Mouse (Mus musculus) midbrain, embryonic 10.5 days (tissue): ENCODE measurements at regions not wholly inside any gene's neighbourhood (a gene's known extent, or its start where the extent isn't known, plus 50 kb on each side); places are given as distances from the start of the nearest gene placed in this dataset.

Source experiments
- DNase-seq: peaks from one replicate; pipeline ENCODE4 v3.0.0-alpha.2; 2017; ENCODE audit warnings: low spot score
- H3K27ac ChIP-seq: fragments of 300-500 bp; sonication (generic); replicated peaks from 2 replicates; pipeline ENCODE4 v1.5.1; 2016; ENCODE audit warnings: mild to moderate bottlenecking
- H3K27me3 ChIP-seq: fragments of 300-500 bp; sonication (generic); 2 replicates; pipeline ENCODE4 v1.6.1; 2016; ENCODE audit warnings: low read depth, mild to moderate bottlenecking; ENCODE audit not compliant: poor library complexity, severe bottlenecking
- H3K36me3 ChIP-seq: fragments of 300-500 bp; sonication (generic); 2 replicates; pipeline ENCODE4 v1.6.1; 2016; ENCODE audit warnings: mild to moderate bottlenecking, moderate library complexity
- H3K4me1 ChIP-seq: fragments of 300-500 bp; sonication (generic); 2 replicates; pipeline ENCODE4 v1.6.1; 2016
- H3K4me3 ChIP-seq: fragments of 300-500 bp; sonication (generic); 2 replicates; pipeline ENCODE4 v1.5.1; 2016; ENCODE audit warnings: mild to moderate bottlenecking, moderate library complexity
- H3K9me3 ChIP-seq: fragments of 300-500 bp; sonication (generic); replicated peaks from 2 replicates; pipeline ENCODE4 v1.6.1; 2016; ENCODE audit warnings: mild to moderate bottlenecking
- WGBS: fragments of 180-500 bp; shearing (Covaris S2); methylation state at CpG from one replicate; pipeline ENCODE4 v1.1.7; 2016; 5-methylcytosine and 5-hydroxymethylcytosine counted together

DNA sequence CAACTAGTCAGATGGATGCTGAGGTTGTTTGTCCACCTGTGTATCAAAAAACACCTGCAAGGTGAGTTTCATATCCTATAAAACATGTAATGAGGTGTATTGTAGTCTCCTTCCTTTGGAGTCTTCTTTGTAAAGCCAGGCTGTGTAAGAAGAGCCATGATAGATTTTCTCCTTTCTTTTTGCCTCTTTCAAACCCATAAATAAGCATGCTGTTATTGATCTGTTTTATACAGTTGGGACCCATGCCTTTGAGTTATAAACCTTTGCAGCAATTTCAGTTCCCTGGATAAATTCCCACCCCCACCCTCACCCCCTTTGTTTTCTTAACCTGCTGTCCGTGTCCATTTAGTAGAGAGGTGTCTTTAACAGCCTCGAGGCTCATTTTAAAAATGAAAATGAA lies 131.0 kb upstream of the Rgs17 start:
- no peaks in the 10 kb centered on the region for H3K4me1 ChIP-seq
- H3K9me3 ChIP-seq: no peaks in the 10 kb centered on the region
- 74% methylated on average over 2 of the region's 2 CpGs for WGBS
- no peak for DNase-seq
- H3K27me3 ChIP-seq: no peaks in the 10 kb centered on the region
- H3K27ac ChIP-seq: no peak overlapping the region
- no peak overlapping the region for H3K4me3 ChIP-seq
- H3K36me3 ChIP-seq: no peaks in the 10 kb centered on the region

DNA sequence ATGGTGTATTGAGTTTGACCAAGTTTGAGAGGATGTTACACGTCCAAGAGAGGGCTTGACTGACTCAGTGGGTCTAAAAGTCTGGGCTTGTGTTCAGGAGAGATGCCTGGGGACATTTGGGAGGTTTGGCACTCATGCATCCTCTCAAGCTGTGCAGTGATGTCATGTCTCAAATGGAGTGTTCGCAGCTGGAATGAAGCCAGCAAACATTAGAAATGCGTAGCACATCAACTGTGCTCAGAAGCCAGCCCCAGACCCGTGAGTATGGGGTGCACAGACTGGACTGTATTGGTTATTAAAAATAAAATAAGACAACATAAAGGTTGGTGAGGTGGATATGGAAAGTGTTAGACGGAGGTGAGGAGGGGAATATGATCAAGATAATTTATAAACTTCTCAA lies 121.2 kb upstream of the Rgs17 start:
- H3K27me3 ChIP-seq: no peaks in the 10 kb centered on the region
- H3K36me3 ChIP-seq: no peaks in the 10 kb centered on the region
- no peak overlapping the region for H3K4me3 ChIP-seq
- H3K9me3 ChIP-seq: no peaks in the 10 kb centered on the region
- H3K4me1 ChIP-seq: no peaks in the 10 kb centered on the region
- 83% methylated on average over 5 of the region's 5 CpGs for WGBS
- no peak for DNase-seq
- H3K27ac ChIP-seq: no peak overlapping the region

DNA sequence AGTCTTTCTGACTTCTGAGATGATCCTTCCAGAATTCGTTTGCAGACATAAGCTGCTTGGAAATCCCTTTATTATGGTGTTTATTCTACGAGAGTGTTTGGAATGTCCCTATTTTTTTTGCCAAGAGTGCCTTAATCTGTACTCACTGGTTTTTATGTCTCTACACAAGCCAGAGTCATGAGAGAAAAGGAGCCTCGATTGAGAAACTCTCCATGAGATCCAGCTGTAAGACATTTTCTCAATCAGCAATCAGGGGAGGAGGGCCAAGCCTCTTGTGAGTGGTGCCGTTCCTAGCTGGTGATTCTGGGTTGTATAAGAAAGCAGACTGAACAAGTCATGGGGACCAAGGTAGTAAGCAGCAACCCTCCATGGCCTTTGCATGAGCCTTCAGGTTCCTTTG lies 117.6 kb upstream of the Rgs17 start:
- Histone ChIP-seq H3K36me3 (no peaks in the 10 kb centered on the region), H3K27ac (no peak overlapping the region), H3K4me3 (no peak overlapping the region), H3K9me3 (no peaks in the 10 kb centered on the region), H3K27me3 (no peaks in the 10 kb centered on the region), H3K4me1 (no peaks in the 10 kb centered on the region)
- DNase-seq: no peak
- WGBS: 75% methylated on average over 4 of the region's 4 CpGs

DNA sequence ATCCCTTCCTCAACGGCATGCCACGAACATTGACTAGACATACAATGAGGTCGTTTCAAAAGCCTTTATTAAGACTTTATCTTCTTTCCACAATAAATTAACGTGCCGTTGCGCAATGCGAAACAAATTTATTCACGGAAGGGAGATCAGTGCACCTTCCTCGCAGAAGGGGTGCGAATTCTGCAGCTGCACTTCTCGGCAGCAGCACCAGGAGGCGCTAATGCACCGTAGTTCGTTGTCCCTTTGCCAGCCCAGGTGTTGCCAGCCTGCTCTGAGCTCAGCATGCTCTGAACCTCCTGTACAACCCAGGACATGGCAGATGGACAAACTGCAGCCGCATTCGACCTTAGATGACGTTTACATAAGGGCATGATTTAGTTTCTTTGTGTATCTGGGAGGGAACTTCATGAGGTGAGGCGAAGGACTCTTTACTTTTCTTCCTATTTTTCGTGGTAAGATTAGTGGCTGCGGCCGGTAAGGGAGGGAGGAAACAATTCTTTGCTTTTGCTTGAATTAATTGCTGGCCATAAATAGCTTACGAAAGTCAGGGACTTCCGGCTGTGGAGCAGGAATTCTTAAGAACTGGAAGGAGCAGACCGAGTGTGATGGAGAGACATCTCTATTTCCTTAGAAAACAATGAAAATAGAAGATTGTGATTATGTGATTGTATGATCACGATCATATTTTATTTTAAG lies 113.7 kb upstream of the Rgs17 start:
- Histone ChIP-seq H3K27ac (no peak overlapping the region), H3K36me3 (no peaks in the 10 kb centered on the region), H3K9me3 (no peaks in the 10 kb centered on the region), H3K4me3 (no peak overlapping the region), H3K27me3 (no peaks in the 10 kb centered on the region), H3K4me1 (no peaks in the 10 kb centered on the region)
- DNase-seq: peak; percentile 68
- WGBS: 35% methylated on average over 25 of the region's 25 CpGs

DNA sequence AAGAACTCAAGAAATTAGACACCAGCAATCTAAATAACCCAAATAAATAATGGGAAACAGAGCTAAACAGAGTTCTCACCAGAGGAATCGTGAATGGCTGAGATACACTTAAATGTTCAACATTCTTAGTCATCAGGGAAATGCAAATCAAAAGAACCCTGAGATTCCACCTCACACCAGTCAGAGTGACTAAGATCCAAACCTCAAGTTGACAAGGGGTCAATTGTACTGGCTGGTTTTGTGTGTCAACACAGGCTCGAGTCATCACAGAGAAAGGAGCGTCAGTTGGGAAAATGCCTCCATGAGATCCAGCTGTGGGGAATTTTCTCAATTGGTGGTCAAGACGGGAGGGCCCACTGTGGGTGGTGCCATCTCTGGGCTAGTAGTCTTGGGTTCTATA lies 110.3 kb upstream of the Rgs17 start:
- no peak for DNase-seq
- Histone ChIP-seq H3K36me3 (no peaks in the 10 kb centered on the region), H3K4me1 (no peaks in the 10 kb centered on the region), H3K27me3 (no peaks in the 10 kb centered on the region), H3K27ac (no peak overlapping the region), H3K4me3 (no peak overlapping the region), H3K9me3 (no peaks in the 10 kb centered on the region)
- 80% methylated on average over 4 of the region's 4 CpGs for WGBS

DNA sequence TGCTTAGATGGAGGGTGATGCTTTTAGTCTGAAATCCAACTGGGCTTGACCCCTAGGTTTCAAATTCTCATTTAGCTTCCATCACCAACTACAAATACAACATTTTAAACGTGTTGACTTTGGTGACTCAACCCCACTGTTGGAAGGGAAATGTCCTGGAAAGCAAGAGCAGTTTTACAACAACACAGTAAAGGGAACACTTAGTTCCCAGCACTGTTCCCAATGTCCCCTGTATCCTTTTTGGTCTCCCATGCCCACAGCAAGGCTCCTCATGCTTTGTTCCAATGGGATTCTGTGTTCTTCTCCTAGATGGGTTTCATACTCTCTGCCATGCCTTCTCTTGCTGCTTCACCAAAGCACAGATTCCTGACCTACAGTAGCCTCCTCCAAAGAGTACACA lies 105.4 kb upstream of the Rgs17 start:
- H3K4me1 ChIP-seq: no peaks in the 10 kb centered on the region
- 44% methylated on average over 1 of the region's 1 CpGs for WGBS
- no peaks in the 10 kb centered on the region for H3K36me3 ChIP-seq
- H3K27ac ChIP-seq: no peak overlapping the region
- DNase-seq: no peak
- H3K27me3 ChIP-seq: no peaks in the 10 kb centered on the region
- H3K4me3 ChIP-seq: no peak overlapping the region
- H3K9me3 ChIP-seq: no peaks in the 10 kb centered on the region

DNA sequence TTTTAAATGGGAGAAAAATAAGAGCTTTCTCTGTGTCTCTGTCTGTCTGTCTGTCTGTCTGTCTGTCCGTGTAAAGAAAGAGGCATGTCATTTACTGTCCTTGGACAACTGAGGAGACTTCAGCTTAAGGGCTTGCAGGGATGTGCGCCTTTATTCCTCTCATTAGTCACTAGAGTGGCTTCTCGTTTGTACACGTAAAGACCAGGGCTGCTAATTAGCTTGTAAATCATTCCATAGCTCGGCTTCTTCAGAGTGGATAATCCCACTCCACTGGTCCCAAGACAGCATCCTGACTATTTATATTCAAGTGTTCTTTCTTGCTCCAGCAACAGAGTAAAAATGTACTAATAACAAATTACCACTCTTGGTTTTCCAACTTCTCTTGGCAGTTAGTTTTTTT lies 104.1 kb upstream of the Rgs17 start:
- H3K27me3 ChIP-seq: no peaks in the 10 kb centered on the region
- no peak overlapping the region for H3K27ac ChIP-seq
- DNase-seq: no peak
- H3K4me3 ChIP-seq: no peak overlapping the region
- H3K36me3 ChIP-seq: no peaks in the 10 kb centered on the region
- H3K9me3 ChIP-seq: no peaks in the 10 kb centered on the region
- WGBS: 76% methylated on average over 5 of the region's 5 CpGs
- no peaks in the 10 kb centered on the region for H3K4me1 ChIP-seq

DNA sequence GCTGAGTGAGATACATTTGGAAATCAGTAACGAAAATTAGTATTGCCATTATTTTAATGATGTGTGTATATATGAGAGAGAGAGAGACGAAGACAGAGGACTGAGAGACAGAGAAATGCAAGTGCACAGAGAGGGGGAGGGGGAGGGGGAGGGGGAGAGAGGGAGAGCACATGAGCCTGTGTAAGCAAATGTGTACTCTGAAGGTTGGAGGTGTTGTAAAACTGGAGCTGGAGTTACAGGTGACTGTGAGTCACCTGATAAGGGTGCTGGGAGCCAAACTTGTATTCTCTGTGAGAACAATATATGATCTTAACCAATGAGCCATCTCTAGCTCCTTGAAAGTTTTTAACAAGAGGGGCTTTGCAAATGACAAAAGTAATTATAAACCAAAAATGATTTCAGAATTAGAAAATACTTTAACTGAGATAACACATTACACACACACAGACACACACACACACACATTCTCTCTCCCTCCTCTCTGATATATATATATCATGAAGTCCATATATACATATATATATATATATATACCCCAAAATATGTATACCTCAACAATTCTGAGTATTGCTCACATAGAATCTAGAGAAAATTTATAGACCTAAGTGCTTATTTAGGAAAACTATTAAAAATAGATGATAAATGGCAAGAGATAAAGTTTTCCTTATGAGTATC lies 100.5 kb upstream of the Rgs17 start:
- no peak overlapping the region for H3K27ac ChIP-seq
- no peak for DNase-seq
- H3K27me3 ChIP-seq: no peaks in the 10 kb centered on the region
- no peaks in the 10 kb centered on the region for H3K4me1 ChIP-seq
- no peaks in the 10 kb centered on the region for H3K9me3 ChIP-seq
- no peak overlapping the region for H3K4me3 ChIP-seq
- 88% methylated on average over 2 of the region's 2 CpGs for WGBS
- H3K36me3 ChIP-seq: no peaks in the 10 kb centered on the region

DNA sequence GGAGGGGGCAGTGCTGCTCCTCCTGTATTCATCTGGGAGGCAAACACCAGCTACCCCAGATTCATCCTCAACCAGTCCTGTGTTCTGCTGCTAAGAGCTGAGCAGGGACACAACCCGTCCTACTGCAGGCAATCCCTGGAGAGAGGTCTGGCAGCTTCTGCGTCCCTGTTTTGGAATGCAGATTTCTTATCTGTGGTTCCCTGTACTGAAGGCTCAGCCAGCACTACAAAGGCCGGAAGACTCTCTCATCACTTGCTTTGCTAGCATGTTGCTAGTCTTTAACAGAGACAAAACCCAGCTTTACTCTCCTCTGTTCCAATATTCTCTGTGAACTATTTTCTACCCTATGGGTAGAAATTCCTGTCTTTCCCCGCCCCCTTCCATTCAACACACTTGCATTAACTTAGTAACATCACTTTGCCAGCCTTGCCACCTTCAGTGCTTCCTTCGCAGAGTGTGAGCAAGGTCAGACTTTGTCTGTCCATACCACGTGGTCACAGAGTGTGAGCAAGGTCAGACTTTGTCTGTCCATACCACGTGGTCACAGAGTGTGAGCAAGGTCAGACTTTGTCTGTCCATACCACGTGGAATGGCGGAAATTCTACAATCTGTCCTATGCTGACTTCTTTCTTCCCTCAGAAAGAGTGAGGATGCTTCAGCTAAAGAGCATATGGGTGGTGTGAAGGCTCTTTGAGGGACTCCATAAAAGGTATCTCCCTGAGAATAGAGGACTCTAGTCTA lies 98.9 kb upstream of the Rgs17 start:
- no peak overlapping the region for H3K4me3 ChIP-seq
- 65% methylated on average over 9 of the region's 9 CpGs for WGBS
- H3K27ac ChIP-seq: no peak overlapping the region
- H3K27me3 ChIP-seq: no peaks in the 10 kb centered on the region
- no peak for DNase-seq
- H3K4me1 ChIP-seq: no peaks in the 10 kb centered on the region
- no peaks in the 10 kb centered on the region for H3K9me3 ChIP-seq
- H3K36me3 ChIP-seq: no peaks in the 10 kb centered on the region

DNA sequence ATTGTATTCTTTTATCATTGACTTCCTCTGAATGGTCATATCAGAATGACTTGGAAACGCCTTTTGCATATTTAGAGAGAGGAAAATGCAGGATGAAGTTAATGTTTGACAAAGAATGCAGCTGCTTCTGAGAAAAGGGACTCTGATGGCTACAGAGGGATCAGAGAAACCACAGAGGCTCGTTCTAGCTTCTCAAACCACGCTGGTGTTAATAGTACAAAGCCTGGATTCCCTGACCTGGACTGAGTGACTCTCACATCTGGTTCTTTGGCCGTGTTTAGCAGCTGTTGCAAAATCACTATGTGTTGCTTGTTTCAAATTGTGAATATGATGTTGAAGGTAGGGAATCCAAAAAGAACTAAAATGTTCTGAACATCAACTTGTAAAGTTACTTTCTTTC lies 91.5 kb upstream of the Rgs17 start:
- Histone ChIP-seq H3K9me3 (no peaks in the 10 kb centered on the region), H3K4me3 (no peak overlapping the region), H3K27me3 (no peaks in the 10 kb centered on the region), H3K36me3 (no peaks in the 10 kb centered on the region), H3K27ac (no peak overlapping the region), H3K4me1 (no peaks in the 10 kb centered on the region)
- no peak for DNase-seq
- 80% methylated on average over 4 of the region's 4 CpGs for WGBS

DNA sequence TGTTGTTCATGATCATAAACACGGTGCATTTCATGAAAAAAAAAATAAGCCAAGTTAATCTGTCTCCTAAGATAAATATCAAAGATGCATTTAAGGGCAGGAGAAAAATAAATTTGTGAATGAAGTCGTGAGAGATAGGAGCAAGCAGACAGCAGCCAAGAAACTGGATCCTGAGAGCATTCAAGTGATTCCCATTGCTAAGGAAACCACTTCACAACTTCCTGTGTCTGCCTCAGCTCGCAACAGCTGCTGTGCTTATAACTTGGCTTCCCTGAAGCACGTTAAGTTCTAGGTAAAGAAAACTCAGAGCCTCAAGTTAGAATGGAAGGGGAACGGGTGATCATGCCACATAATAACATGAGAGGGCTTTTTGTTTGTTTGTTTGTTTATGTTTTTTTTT lies 89.3 kb upstream of the Rgs17 start:
- Histone ChIP-seq H3K36me3 (no peaks in the 10 kb centered on the region), H3K27me3 (no peaks in the 10 kb centered on the region), H3K4me1 (no peaks in the 10 kb centered on the region), H3K4me3 (no peak overlapping the region), H3K9me3 (no peaks in the 10 kb centered on the region), H3K27ac (no peak overlapping the region)
- DNase-seq: no peak
- 76% methylated on average over 5 of the region's 5 CpGs for WGBS

DNA sequence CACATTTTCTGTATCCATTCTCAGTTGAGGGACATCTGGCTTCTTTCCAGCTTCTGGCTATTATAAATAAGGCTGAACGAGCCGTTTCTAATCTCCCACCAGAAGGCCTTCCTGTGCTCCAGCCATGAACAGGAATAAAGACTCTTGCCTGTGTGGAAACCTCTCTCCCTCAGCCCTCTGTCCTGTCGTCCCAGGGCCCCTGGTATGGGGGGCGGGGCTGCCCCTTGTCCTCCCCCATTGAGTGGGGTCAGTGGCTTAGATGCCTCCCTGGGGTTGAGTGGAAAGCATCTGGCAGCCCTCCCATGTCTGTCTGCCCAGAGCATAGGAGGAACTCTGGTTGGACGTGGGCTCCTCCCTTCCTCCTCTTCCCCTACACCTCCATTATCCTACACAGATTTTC lies 88.8 kb upstream of the Rgs17 start:
- no peak overlapping the region for H3K4me3 ChIP-seq
- no peaks in the 10 kb centered on the region for H3K4me1 ChIP-seq
- H3K36me3 ChIP-seq: no peaks in the 10 kb centered on the region
- no peak for DNase-seq
- no peaks in the 10 kb centered on the region for H3K27me3 ChIP-seq
- H3K9me3 ChIP-seq: no peaks in the 10 kb centered on the region
- no peak overlapping the region for H3K27ac ChIP-seq
- 57% methylated on average over 5 of the region's 5 CpGs for WGBS

DNA sequence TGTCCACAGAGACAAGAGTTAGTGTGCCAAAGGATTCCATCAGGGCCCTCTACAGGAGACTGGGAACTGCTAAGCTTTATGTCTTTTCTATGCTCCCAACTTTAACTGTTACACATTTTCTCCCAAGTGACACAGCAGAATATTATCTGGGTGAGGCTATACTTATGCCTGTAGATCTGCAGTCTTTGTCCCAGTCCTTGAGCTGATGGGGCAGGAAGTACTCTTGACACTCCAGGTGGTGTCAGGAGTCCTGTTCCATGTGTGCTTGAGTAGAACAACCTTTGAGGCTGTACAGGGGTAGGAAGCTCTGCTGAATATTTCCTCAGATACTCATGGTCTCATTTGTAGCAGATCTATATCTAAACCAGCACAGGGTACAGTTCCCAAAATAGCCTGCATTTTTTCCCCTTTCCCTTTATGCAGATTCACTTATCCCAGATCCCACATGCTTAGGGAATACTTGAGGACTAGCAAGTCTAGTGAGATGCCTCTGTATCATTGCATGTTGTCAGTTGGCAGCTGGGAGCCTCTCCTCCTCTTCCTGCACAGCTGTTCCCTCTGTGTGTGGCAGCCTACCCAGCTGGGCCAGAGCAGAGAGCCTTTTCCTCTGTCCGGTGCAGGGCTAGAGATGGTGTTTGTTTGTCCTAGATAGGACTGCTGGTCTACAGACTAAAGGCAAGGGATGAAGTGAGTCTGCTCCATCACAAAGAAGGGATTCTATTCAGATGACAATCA lies 85.2 kb upstream of the Rgs17 start:
- WGBS: 68% methylated on average over 1 of the region's 1 CpGs
- Histone ChIP-seq H3K27ac (no peak overlapping the region), H3K36me3 (no peaks in the 10 kb centered on the region), H3K9me3 (no peaks in the 10 kb centered on the region), H3K27me3 (no peaks in the 10 kb centered on the region), H3K4me1 (no peaks in the 10 kb centered on the region), H3K4me3 (no peak overlapping the region)
- no peak for DNase-seq
